Mouse (Mus musculus): ENCODE results near the gene Fbxo7.
"Not testable (repeated sequence)": the region's sequence is repeated elsewhere in the genome, so short reads cannot be mapped to it uniquely, and the experiment has no call there.

The Fbxo7 gene

GRCm38 (mm10) chr10:86021749-86022473 is at the start of gene Fbxo7:
Gene Fbxo7 (plus strand): TSS chr10:86021972.
- peak; percentile 91 to 95 for DNase-seq

DNA sequence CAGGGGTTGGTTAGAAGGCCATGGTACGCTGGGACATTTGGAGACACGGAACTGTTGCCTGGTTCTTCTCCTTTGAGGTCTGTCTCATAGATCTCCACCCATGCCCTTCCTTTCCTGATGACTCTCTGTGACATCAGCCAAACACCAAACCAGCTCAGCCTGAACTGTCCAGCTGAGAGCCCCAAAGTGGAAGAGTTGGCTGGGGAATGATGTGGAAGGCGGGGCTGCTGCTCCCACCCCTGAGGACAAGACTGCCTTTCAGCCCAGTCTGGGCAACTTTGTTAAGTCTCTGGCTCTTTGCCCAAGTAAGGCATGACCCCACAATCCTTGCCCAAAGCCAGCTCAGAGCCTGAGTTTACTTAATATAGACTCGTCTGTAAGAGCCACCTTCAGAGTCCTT is 48.9 kb upstream of the Fbxo7 start:
- no peak for DNase-seq

DNA sequence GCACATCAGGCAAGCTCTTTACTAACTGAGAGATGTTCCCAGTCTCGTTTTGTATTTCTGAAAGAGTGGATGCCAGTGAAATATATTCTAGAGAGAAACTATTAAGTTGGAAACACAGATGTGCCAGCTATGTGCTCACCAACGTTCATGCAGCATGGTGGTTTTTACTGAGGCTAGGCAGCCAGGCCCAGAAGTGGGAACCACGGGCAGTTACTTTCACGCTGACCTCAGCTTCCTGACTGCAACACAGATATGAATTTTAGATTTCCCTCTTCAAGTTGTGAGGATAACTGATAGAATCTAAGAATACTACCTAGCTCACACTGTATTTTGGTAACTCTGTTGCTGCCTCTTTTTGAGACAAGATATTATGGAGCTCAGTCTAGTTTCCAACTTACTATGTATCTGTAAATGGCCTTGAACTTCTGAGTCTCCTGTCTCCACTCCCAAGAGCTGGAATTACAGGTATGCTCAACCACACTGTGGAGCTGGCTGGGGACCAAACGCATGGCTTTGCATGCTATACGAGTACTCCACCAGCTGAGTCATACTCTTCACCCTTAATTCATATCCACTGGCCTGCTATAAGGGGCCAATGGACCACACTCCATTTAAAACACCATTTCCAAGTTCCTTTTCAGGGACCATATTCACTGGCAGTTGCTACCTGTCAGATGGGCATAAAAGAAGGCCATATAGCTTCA is 32.2 kb upstream of the Fbxo7 start:
- DNase-seq: no peak

DNA sequence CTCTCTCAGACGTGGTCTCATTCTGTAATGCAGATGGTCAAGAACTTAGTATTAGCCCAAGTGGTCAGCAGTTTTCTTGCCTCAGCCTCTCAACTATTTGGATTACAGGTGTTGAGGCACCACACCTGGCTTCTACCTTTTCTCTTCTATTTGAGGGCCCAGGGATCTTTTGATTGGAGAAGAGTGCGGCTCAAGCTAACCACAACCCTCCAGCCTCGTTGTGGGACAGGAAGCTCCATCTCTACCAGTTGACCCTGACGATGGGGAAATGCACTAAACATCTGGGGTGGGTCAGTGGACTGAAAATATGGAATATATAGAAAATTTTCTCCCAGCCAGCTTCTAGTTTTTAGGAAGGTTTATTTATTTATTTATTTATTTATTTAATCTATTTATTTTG is 29.4 kb upstream of the Fbxo7 start:
- no peak for DNase-seq

DNA sequence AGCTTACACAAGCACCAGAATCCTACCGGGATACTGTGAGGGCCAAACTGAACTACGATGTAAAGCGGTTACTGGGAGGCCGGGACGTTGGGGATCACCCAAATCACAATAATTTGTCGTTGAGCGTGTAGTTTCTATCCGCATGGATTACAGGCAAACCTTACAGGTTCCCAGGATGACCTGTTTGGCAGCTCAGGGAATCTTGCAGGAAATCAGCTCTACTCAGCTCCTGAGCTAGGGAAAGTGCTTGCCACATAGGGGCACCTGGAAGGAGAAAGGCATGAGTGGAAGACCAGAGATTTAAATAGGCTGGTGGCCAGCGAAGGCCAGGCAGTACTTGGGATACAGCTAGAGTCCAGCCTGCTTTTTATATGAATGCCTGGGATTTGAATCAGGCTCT is 27.9 kb upstream of the Fbxo7 start:
- no peak for DNase-seq

GRCm38 (mm10) chr10:85994543-85995104 is 27.1 kb upstream of the Fbxo7 start:
- DNase-seq: no peak

- DNase-seq: no peak
These were observed 21.3 kb upstream of the Fbxo7 start for GRCm38 (mm10) chr10:86000447-86000846.

GRCm38 (mm10) chr10:86006455-86006854 is 15.3 kb upstream of the Fbxo7 start:
- DNase-seq: no peak

DNA sequence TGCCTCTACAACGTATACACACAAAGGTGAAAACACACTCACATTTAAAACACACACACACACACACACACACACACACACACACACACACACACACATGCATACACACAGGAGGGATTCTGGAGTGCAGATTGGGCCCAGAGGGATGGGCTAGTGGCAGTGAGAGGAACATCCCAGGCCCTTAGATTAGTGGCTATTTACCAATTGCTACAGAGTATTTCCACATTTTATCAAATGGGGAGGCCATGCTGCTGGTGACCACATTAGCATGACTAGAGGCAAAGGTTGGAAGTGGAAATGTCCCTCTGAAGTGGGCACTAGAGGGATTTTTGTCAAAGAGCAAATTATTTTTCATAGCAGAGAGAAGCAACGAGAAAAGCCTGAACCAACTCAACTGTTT is 12.1 kb upstream of the Fbxo7 start:
- DNase-seq: no peak

DNA sequence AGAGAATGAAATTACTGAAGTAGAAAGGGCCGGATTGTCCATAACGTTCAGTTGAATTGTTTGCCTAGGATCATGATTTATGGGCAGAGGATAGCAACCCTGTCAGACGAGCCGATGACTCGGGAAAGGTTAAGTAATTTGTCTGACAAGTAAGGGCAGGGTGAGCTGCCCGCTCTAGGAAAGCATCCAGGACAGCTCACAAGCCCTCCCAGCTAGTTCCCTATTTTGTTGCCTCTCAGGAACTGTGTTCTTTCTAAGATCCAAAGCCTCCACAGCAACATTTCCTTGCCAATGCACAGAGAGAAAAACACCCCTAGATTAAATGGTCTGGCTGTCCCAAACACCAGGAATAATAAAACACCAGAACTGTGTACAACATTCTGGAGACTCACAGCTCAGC is 11.1 kb upstream of the Fbxo7 start:
- no peak for DNase-seq

DNA sequence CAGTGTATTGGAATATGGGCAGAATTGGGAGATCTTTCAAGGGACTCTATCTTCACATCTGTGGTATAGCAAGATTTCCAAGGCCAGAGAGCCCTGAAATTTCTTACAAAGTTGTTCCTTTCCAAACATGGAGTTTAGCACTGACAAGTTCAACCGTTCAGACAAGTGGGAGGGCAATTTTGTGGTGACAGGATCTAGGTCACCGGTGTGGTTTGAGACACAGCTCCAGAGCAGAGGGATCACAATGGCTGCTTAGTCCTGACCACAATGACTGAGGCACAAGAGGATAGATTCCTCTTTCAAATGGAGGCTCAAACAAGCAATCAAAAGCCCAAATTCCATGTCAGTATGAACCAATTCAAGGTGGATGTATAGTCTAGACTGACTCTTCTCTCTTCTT is 10.6 kb upstream of the Fbxo7 start:
- no peak for DNase-seq

- DNase-seq: no peak
These were observed 10.0 kb upstream of the Fbxo7 start, which contains the start of gene Bpifc for GRCm38 (mm10) chr10:86011781-86012180. Gene Bpifc (minus strand): TSS chr10:86011895.

DNA sequence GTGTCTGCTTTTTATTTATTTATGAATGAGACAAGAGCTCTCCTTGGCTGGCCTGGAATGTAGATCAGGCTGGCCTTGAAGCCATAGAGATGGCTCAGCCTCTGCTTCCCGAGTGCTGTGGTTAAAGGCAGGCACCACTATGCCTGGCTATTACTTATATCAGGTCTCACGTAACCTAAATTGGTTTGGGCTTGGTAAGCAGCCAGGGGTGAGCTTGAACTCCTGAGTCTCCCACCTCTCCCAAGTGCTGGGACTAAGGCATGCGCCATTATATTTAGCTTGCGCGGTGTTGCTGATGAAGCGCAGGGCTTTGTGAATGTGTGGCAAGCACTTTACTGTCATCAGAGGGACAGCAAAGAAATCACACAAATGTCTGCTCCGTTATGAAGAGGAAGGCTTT is 4.0 kb upstream of the Fbxo7 start:
- DNase-seq: no peak

- no peak for DNase-seq
These were observed 3.0 kb upstream of the Fbxo7 start for GRCm38 (mm10) chr10:86018813-86019212.

DNA sequence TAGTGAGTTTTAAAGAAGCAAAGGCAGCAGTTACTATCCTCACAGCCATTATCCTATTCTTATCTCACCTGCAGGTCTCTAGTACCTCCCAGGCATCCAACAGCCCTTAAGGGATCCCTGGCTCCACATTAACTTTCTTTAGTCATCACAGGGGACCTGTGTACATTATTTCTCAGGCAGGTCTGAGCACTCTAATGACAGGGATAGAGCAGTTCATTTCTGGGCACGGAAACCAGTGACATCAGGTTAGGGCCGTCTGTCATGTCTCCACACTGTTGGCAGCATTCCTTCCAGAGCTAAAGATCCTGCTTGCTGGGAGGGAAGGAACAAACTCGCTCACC is 394 bp upstream of the Fbxo7 start:
- DNase-seq: no peak

DNA sequence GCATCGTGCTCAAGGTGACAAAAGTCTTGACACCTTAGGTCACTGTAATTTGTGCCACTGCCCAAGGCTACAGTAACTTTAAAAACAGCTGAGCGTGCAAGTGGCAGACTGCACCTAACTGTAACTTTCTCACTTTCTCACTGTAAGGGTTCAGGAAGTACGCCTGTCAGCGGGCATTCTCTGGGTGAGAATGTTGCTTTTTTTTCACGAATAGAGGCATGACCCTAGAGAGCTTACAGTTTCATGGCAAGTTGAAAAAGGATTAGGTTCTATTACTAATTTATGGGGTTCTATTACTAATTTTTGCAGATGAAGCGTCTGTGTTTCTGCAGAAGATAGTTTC is 673 bp downstream of the Fbxo7 start:
- DNase-seq: no peak

DNA sequence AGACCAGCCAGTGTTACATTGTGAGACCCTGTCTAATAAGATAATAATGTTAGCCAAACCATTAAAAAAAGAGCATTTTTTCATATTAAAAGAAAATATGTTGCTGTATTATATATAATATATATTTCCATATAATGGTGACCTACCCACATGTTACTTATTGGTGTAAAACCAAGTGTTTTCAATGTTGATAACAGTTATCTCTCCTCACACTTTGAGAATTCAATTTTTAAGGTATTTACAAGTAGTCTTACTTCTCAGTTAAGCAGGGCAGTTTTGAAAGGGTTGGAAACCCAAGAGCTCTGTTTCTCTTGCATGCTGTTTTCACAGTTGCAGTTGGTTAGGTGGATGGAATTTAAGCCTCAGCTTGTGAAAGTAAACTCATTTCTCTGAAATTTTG is 1.4 kb downstream of the Fbxo7 start:
- DNase-seq: no peak

GRCm38 (mm10) chr10:86025906-86026305 is 4.1 kb downstream of the Fbxo7 start:
- DNase-seq: no peak

- DNase-seq: no peak
These were observed 4.6 kb downstream of the Fbxo7 start for GRCm38 (mm10) chr10:86026354-86026753.

DNA sequence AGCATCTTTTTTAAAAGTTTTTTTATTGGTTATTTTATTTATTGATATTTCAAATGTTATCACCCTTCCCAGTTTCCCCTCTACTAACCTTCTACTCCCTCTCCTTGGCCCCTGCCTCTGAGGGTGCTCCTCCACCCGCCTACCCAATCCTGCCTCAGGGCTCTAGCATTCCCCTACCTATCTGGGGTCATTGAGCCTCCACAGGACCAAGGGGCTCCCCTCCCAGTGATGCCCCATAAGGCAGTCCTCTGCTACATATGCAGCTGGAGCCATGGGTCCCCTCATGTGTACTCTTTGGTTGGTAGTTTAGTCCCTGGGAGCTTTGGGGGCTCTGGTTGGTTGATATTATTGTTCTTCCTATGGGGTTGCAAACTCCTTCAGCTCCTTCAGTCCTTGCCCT is 5.0 kb downstream of the Fbxo7 start:
- not testable (repeated sequence) for DNase-seq

DNA sequence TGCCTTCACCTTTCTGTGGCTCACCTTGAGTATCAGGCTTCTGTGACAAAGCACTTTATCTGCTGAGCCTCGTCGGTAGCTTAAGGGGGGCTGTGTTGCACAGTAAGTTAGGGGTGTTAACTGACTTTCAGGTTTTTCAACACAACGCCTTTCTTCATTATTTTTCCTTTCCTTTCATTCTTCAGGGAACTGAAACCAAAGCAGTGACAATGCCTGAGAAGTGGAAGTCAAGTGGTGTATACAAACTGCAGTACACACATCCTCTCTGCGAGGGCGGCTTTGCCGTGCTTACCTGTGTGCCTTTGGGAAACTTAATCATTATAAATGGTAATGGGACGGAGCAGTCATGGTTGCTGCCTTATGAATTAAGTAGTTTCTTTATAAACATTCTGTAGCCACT is 9.0 kb downstream of the Fbxo7 start:
- DNase-seq: no peak

DNA sequence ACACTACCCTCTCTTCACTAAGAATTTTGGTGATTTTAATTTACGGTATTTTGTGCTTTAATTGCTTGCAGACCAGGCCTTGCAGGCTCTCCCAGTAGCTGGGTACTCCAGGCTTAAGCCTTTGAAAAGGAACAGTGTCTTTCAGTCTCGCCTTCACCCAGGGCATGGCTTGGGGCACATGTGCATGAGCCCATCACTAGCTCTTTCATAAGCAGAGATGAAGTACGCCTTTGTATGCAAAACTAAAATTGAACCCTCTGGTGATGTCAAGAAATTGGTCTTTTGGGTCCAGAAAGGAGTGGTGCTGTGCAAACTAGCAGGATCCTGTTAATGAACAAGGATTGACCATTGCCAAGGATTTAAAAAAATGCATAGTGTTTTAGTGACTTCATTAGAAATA is 10.7 kb downstream of the Fbxo7 start:
- no peak for DNase-seq

GRCm38 (mm10) chr10:86034007-86034728 is 12.4 kb downstream of the Fbxo7 start:
- no peak for DNase-seq

GRCm38 (mm10) chr10:86043651-86044050 is 21.9 kb downstream of the Fbxo7 start:
- no peak for DNase-seq

Measured in kidney, postnatal 36 days (tissue).